Mouse (Mus musculus): ENCODE data around the gene Ccdc189.

- TF ChIP-seq CTCF (IDR thresholded peaks at IDR 0.05; ENCODE audit: low read depth, low read length) (no peak), POLR2A (IDR thresholded peaks at IDR 0.05; ENCODE audit: extremely low read depth, insufficient read depth, low read length) (no peak)
These were observed 14.8 kb downstream of the Ccdc189 start for GRCm38 (mm10) chr7:127573503-127574008.
